Mouse (Mus musculus): ENCODE measurements around the gene Scgb2b21.
"Not testable (repeated sequence)": the region's sequence is repeated elsewhere in the genome, so short reads cannot be mapped to it uniquely, and the experiment has no call there.

The Scgb2b21 gene

DNA sequence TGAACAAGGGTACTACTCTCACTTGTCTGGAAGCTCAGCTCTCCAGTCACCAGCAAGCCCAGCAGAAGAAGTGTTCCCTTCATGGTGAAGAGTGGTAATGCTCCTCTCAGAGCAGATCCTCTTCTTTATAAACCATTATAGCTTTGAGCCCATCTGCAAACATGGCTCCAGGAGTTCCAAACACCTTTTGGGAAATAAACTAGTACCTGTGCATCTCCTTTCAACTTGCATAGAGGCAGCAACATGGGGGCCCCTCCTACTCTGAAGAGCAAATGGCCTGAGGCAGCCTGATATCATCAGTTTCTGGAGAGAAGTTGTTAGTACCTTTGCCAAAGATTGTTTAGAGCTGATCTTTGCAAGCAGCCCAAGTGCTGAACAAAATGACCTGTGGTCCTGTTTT, at the start of gene Scgb2b21:
Gene Scgb2b21, minus strand, starts transcription at position 101 of the 400 bp plus-strand sequence.
- no peak for DNase-seq (ENCODE audit: extremely low spot score, low spot score)

DNA sequence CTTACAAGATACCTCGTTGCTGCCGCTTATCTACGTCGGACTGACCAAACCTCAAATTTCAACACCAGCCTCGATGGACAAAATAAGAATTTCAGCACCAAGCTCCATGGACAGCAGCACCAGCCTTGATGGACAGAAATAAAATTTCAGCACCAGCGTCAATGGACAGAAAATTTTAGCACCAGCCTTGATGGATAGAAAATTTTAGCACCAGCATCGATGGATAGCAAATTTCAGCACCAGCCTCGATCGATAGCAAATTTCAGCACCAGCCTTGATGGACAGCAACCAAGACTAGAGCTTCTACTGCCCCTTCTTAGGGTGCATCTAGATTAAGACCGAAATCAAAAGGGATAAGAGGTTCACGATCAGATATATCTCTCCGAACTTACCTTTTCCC, 23.2 kb upstream of the Scgb2b21 start:
- not testable (repeated sequence) for DNase-seq (ENCODE audit: extremely low spot score, low spot score)

Data from neural tube, embryonic 10.5 days (tissue).